Mouse (Mus musculus) fat pad, adult 2 months (tissue): ENCODE data around the gene Cryga.

Experiments
- DNase-seq: peaks from one replicate; pipeline ENCODE4 v3.0.0-alpha.2; 2011; ENCODE audit warnings: low read depth, low spot score; ENCODE audit errors: extremely low read depth

Gene Cryga

DNA sequence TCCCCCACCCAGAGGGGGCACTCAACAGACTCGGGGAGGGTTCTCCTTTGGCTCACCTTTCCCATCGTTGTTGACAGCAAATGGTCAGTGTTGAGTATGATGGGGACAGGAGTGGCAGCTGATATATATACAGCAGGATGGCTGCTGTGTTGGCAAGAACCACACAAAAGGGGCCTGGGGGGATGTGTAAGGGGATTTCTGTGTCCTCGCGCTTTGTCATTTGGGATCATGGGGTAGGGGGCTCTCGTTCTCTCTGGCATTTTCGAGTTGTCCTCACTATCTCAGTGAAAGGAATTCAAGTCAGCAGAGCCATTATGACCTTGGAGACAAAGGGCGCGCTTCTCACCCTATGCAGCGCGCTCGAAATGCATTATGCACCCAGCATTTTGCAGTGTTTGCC lies at the start of gene Cryga:
Gene Cryga (minus strand): TSS at position 101 of the 400 bp plus-strand sequence.
- no peak for DNase-seq

DNA sequence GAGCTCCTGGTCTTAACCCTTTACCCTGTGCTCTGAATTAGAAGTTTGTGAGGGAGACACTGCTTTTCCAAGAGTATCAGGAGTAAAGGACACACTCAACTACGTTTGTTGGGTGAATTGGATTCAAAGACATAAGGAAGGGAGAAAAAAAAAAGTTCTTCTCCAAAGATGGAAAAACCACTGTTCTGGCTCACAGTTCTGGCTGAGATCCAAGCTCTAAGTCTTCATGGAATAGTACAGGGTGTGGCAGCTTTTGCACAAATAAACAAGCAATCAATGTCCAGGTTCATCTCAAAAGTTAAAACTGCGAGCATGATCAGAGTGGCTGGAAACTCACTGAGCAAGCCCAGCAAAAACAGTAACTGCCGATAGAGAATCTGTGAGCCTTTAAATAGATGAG lies 44.8 kb upstream of the Cryga start:
- no peak for DNase-seq

DNA sequence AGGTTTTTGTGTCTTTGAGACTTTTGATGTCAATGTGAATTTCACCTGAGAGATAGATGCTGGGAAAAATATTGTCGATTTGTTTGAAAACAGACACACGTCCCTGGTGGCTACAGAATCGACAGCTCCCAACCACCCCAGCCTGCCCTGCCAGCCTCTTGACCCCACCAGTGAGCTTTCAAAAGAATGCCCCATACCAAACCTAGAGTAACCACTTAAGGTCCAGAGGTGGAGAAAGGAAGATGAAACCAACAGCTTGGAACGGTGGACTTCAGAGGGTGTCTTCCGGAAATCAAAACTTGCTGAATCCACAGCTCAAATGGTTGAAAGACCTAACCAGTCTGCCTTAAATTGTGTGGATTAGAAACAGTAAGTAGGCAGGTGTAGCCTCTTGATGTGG lies 44.2 kb upstream of the Cryga start:
- no peak for DNase-seq

DNA sequence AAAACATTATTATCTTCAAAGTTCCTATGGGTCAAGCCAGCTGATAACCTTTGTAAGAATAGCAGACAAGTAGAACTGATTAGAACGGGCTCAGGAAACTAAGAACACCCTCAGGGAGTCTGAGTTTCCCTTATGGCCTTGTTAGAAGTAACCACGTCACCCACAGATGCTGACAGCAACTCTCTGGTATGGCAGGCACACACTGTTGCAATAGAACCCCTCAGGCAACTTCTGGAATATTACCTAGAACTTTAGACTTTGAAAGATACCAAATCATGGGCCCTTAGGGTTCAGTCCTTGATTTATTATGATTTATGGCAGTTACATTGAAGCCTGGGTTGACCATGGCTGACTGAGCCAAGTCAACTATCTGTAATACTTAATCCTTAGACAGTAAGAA lies 43.4 kb upstream of the Cryga start:
- no peak for DNase-seq

DNA sequence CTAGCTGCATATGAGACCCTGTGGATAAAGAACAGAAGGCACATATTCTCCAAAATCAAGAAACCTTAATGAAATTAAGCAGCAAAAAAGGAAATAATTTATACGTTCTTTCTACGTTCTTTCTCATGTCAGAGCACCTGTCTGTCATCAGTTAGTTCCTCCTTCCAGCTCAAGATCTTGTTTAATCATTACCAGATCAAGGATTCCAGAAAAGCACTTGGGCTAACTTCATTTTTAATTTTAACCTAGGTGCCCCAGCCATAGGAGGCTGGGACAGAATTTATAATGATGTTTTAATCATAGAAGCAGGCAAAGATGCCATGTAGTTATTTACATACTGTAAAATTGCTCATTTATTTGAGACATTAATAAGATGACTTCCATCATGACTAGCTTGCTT lies 41.6 kb upstream of the Cryga start:
- no peak for DNase-seq

DNA sequence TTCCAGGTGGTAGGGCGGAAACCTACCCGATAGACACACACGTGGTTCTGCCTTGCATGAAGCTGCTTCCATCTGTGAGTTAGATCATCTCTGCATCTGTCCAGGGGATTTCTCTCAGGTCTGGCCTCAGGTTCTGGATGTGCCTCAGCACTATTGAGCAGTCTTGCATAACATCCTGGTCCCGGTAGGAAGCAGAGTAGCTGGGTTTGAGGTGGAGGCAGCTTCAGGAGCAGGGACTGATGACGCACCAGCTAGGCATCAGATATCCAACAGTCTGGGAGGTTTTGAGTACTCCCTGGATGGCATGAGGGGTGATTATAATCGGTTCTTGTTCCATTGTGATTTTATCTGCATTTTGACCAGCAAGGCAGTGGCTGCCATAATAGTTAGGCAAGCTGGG lies 34.4 kb upstream of the Cryga start:
- DNase-seq: no peak

DNA sequence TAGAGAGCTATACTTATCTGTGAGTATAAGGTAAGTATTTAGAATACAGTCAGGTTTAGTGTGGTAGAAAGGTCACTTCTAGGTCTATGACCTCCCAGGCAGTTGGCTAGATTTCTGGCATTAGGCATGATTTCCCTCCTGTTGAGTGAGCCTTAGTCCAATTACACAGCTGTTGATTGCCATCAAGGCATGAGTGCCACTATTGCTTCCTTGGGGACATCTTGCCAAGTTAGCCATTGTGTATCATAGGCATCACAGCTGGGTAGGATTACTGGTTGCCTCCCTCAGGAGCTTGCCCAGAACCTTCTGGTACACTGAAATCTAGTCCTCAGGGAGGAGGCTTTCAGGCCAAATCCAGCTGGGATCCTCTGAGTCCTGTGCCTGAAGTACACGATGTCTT lies 29.7 kb upstream of the Cryga start:
- peak; percentile 77 for DNase-seq

DNA sequence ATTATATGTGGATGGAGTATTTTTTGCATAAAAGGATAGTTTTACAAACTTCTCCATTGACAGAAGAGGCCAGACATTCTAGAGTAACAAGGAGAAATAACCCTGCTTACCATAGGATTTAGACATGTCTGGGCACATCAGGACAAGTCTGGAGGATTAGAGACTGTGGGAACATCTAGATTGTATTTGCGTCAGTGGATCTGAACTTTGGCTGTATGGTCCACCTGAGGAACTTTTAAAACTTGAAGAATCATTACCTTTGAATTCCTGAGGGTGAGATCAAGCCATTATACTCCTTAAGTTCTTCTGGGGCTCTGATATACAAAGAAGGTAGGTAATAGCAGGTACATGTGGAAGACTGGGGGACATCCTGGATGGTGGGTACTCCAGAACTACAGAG lies 28.5 kb upstream of the Cryga start:
- no peak for DNase-seq

DNA sequence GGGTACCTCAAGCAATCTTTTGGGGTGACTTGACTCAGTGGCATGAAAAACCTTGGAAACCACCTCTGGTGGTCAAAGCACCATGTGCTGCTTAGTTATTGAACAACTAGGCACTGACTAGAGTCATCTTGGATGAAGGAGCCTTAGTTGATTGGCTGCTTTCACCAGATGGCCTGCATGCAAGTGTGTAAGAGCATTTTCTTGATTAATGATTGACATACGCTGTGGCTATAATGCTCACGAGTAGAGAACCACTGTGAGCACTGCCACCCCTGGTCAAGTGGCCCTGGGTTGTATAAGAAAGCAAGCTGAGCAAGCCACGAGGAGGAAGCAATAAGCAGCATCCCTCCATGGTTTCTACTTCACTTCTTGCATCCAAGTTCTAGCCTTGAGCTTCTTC lies 27.1 kb upstream of the Cryga start:
- no peak for DNase-seq

DNA sequence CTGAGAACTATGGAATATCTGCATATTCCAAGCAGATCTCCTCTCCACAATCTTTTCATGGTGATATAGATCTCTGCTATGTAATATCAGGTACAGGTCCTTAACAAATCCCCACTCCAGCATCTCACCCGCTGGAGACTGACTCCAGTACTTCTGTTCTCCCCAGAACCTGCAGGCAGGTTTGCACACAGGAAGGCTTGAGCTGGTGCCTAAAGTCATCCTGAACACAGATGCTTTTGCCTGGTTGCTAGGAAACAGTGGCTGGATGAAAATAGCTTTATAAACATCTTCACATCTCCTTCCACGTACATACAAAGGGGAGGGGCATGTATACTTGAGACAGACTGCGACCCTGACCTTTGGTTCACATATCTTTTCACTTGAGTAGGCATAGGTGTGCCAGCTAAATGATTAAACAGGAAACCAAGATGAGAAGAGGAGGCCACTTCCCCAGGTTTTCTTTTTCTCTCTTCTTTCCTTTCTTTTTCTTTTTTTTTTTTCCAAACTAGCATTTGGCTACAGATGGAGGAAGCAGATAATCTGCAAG lies 26.5 kb upstream of the Cryga start:
- DNase-seq: no peak

DNA sequence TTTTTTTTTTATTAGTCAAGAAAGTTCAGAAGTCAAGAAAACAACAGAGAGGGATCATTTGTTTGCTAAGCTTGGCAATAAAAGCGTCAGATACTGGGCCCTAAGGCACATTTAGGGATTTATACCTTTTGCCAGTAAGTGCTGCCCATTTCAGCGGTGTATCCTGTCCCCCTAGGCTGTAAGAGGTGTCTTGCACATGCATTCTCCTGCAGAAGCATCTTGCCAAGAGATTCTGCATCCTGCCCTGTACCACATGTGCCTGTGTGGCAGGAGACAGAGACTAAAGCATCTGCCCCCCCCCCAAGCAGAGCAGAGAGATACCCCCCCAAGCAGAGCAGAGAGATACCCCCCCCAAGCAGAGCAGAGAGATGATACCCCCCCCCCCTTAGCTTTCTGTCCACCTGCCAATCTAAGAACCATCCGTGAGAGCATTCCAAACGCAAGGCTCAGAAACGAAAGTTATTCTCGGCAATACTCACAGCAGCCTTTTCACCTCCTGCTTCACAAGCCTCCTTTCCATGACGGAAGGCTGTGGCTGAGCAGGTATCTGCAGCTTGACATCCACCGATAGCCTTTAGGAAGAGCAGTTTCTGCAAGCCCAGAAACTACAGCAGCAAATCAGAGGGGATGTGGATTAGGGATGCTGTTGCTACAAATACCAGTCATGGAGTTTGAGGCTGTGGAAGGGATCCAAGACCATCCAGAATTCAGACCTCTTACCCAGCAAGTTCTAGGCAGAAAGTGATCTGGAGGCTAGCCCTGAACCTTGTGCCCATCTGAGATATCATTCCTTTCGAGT lies 19.6 kb upstream of the Cryga start, which contains the start of gene D630023F18Rik:
Gene D630023F18Rik (minus strand): TSS at position 641 of the 799 bp plus-strand sequence.
- no peak for DNase-seq

DNA sequence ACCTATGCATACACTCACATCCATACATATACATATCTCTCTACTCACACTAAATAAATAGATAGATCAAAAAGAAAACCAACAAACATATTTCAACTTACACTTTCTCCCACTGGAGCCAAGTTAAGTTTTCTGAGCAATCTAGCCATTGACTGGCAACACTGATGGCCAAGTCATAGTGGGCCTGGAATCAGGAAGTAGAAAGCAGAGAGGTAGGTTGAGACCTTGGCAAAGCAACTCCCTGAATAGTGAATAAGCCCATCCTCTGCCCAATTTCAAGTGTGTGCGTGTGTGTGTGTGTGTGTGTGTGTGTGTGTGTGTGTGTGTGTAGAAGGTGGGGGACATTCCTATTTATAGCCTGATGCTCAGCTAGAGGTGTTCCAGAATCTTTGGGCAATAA lies 16.3 kb upstream of the Cryga start, which contains the start of gene Gm28845:
Gene Gm28845 (minus strand): TSS at position 121 of the 400 bp plus-strand sequence.
- no peak for DNase-seq

DNA sequence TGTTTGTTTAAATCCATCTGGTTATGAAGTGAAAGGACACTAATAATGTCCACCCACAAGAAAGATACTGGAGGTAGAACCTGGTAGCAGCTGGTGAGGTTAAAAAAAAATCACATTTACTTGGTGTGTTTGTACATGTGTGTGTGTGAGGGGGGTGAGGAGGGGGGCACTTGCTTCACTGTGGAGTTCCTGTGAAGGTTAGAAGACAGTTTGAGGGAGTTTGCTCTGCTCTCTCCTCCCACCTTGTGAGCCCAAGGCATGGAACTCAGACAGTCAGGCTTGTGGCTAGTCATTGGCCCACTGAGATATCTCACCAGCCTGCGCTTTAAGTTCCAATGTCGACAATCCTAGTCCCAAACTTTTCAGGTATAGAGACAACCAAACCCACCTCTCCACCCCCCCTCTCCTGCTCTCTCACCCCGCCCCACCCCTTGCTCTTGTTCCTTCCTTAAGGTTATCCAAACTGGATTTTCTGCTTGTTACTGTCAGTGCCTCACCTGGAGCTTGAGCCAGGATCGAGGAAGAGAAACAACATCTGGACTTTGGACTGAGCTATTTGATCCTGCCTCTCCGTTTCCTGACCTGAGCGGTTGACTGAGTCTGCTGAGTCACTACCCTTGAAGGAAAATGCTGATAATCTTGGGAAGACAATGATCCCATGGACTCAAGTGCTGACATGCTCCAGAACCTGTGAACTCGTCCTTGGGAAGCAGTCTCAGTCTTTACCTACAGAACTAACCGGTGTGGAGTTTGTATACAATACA lies 15.2 kb upstream of the Cryga start:
- peak; percentile 86 for DNase-seq

DNA sequence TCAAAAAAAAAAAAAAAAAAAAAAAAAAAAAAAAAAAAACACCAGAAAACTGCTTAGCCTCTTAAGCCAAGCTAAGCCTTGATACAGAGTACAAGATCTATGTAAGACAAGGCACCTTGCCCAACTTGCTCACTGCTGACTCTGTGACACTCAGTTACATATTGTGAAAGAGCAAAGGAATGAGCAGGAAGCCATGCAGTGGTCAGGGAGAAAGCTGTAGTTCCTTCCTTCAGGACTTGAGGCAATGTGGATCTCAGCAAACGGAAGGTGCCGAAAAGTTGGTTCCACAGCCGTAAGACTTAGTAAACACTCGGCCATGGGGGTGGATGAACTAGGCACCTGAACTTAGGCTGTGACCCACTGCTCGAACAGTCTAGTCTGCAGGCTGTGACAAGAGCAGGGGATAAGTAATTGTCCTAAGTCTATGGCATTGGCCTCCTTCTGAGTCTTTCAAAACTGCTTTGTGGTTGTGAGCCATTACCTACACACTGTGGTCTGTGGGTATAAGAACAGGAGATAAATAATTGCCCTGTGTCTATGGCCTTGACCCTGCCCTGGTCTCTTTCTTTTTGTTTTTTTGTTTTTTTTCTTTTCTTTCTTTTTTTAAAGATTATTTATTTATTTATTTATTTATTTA lies 10.5 kb upstream of the Cryga start:
- peak; percentile 94 for DNase-seq

DNA sequence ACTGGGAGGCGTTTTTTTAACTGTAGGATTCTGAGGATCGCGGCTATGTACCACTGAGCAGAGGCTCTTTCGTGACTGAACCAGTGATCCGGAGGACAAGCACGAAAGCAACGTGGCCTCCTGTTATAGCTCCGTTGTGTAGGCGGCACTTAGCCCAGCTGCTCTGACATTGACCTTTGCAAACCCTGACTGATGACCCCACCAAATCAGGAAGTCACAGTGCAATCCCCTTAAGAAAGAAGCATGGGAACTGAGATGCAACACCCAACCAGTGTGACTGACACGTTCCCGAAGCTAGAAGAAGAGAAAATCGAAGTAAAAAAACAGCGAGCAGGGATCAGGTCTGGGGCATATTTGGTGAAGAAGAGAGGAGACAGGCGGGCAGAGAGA lies 9.6 kb upstream of the Cryga start:
- DNase-seq: no peak

DNA sequence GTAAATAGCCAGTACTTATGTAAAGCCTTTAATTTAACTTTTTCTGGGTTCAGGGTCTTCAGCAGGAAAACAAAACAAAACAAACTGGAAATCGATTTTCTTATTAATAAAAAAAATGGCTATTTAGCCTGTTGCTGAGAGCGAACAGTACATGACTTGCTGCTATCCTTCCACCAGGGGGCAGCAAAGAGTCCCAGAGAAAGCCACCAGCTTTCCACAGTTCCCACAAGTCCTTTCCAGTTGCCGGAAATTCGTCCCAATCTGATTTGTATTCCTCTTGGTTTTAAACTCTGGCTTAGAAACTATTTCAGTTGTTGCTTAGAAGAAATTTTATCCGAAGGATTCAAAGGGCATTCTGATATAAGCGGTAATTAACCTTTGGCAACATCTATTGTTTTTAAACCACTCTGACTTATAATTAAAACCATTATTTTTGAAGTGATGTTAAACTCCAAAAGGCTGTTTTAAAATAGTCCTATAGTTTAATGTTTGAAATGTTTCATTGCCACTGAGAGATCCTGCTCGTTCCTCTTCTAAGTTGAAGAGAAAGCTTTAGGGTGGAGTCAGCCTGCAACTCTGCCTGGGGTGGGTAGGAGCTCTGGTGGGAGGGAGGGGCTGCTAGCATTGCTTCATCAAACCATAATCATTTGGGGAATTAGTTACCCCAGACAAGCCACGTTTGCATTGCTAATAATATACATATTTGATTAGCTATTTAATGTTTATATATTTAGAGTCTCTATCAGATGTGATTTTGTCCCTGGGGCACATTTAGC lies 9.0 kb upstream of the Cryga start:
- no peak for DNase-seq

DNA sequence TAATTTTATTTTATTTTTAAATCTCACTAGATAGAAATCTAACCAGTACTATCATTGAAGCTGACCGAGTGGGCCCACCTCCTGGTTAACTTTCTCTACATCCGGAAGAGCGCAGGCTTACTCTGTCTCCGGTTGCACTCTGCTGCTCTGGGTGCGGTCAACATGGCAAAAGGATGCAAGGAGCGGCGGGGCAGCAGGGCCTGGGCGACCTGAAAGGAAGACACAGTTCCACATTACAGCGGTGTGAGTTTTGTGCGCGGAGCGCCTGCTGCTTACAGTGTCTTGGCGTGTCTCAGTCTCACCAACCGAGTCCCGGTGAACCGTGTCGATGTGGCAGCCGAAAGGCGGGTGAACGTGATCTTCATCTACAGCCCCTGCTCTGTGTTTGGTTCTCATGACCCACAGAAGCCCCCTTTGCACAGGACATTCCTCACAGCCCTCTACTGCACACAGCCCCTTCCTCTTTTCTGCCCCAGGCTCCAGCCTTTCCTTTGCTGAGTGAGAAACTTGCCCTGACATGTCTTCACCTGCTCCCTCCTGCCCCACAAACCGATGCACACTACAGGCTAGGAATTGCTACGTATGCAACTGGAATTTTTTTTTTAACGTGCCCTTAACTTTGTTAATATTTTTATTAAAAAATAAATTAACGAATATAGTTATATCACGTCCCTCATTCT lies 6.7 kb upstream of the Cryga start:
- no peak for DNase-seq

DNA sequence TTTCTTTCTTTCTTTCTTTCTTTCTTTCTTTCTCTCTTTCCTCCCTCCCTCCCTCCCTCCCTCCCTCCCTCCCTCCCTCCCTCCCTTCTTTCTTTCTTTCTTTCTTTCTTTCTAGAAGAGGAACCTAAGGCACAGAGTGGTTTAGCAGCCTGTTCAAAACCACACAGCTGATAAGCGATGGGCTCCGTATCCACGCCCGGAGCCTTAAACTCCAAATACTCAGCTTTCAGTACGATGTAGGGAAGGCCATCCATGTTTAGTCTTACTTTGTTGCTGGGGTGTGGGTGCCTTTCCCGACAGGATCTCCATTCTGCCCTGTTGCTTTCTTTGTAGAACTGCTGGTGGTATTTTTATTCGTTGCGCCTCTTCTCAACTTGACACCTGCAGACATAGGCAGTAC lies 6.0 kb upstream of the Cryga start:
- no peak for DNase-seq

DNA sequence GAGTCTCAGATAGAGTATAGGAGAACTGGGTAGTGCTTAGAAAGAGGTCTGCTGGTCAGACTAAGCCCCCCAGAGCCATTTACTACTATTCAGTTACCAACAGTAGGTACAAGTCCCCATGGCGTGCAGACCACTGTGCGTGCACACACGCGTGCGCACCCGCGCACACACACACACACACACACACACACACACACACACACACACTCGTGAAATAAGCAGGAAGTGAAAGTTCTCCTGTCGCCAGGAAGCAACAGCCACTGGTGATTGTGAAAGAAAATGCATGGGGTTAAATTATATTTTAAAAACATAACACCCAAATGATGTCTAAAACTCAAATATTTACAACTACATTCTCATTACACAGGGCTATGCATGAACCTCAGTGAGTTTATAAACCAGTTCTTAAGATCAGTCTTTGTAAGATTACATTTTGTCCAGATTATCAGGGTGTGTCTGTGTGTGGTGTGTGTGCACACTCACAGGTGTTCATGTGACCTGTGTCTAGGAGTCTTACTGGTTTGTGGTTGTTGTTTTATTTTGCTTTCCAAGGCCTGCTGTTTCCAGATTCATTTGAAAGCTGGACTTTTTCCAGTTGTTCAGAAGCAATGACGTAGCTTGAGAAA lies 4.6 kb upstream of the Cryga start:
- no peak for DNase-seq

DNA sequence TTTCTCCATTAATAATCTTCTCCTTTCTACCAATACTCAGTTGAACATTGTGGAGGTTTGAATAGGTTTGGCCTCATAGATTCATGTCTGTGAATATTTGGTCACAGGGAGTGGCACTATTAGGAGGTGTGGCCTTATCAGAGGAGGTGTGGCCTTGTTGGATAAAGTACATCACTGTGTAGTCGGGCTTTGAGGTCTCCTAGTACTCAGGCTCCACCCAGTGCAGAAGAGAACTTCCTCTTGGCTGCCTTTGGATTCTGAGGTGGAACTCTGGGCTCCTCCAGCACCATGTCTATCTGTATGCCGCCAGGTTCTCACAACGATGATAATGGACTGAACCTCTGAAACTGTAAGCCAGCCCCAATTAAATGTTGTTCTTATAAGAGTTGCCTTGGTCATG lies 6.2 kb downstream of the Cryga start:
- no peak for DNase-seq
